Mouse (Mus musculus) bone marrow macrophage, adult 2 months (primary cell): Measurements from ENCODE around the gene Olfr889. TPM values are rescaled to one million over a fixed set of nuclear protein-coding genes. Genes with fewer than 3 reads are reported as not detected.
"Not testable (repeated sequence)": the region's sequence is repeated elsewhere in the genome, so short reads cannot be mapped to it uniquely, and the experiment has no call there.

Experiments
- H3K27ac ChIP-seq: 2 replicates; pipeline ENCODE4 v1.5.1; 2012; ENCODE audit warnings: low read depth, low read length; ENCODE audit not compliant: insufficient read depth
- H3K4me1 ChIP-seq: 2 replicates; pipeline ENCODE4 v1.6.1; 2012; ENCODE audit warnings: low read length; ENCODE audit not compliant: control insufficient read depth, insufficient read depth
- H3K4me3 ChIP-seq: 2 replicates; pipeline ENCODE4 v1.5.1; 2012; ENCODE audit warnings: mild to moderate bottlenecking, low read length, moderate library complexity; ENCODE audit not compliant: insufficient read depth
- CTCF ChIP-seq: IDR thresholded peaks from 2 replicates; pipeline ENCODE4 v1.5.1; 2012; ENCODE audit warnings: low read depth, mild to moderate bottlenecking, low read length, moderate library complexity
- POLR2A ChIP-seq: IDR thresholded peaks from 2 replicates; pipeline ENCODE4 v1.6.1; 2012; ENCODE audit warnings: mild to moderate bottlenecking, low read depth, low read length, borderline replicate concordance
- polyA plus RNA-seq: library from polyadenylated mRNA; stranded (reverse); fragments of >200 nt; gene quantifications from 2 replicates; pipeline ENCODE4 v1.2.4, GENCODE M21; 2012; ENCODE audit not compliant: missing spikeins, insufficient read depth, insufficient read length

Gene Olfr889
- polyA plus RNA-seq, result not detected in 2 replicates

DNA sequence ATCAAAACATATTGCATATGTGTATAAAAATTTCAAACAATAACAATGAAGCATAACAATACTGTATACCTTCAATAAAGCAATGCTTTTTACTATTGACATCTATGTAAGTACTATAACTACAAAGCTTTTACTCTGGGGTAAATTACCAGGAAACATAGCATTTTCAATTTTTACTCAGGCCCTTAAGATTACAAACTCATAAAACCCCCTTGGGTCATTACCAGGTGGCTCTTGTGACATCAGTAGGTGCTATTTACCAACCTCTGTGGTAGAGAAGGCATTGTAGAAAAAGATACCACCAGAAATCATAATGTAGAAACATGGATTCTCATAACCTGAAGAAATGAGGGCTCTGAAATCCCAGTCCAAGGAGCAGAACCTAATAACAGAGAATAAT is at the start of gene Olfr889:
Gene Olfr889 (plus strand): TSS at position 301 of the 400 bp plus-strand sequence.
- Histone ChIP-seq H3K4me3 (no peak within 1 kb of the TSS), H3K27ac (no peak within 1 kb of the TSS), H3K4me1 (no peaks in the 10 kb centered on the region)
- TF ChIP-seq POLR2A (no peak), CTCF (no peak)

- H3K27ac ChIP-seq, result no peak within 1 kb of the TSS
- no peak within 1 kb of the TSS for H3K4me3 ChIP-seq
- H3K4me1 ChIP-seq, result no peaks in the 10 kb centered on the region
- TF ChIP-seq POLR2A (no peak), CTCF (no peak)
Observed at GRCm38 (mm10) chr9:38083772-38084171, 31.2 kb upstream of the Olfr889 start, which contains the start of gene Olfr887. TSS of gene Olfr887 (plus strand) at chr9:38084072.

DNA sequence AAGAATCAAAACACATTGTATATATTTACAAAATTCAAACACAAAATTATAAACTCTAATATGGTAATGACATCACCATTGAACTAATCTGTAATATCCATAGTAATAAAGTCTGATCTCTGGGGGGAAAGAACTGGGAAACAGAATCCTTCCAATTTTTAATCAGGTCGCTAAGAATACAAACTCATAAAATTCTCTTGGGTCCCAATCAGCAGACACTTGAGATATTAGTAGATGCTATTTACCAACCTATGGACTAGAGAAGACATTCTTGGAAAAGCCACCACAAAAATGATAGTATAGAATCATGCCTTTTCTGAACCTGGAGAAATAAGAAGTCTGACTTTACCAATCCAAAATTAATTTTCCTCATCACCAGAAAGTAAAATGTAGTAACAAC is 7.2 kb upstream of the Olfr889 start, which contains the start of gene Olfr888:
Gene Olfr888 (plus strand): TSS at position 301 of the 400 bp plus-strand sequence.
- Histone ChIP-seq H3K4me3 (no peak within 1 kb of the TSS), H3K4me1 (no peaks in the 10 kb centered on the region), H3K27ac (no peak within 1 kb of the TSS)
- TF ChIP-seq POLR2A (no peak), CTCF (no peak)

DNA sequence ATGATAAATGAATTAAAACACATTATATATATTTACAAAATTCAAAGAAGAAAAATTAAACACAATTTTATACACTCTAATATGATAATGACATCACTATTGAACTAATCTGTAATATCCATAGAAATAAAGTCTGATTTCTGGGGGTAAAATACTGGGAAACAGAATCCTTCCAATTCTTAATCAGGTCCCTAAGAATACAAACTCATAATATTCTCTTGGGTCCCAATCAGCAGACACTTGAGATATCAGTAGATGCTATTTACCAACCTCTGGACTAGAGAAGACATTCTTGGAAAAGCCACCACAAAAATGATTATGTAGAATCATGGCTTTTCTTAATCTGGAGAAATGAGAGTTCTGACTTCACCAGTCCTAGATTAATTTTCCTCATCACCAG is 27.2 kb downstream of the Olfr889 start, which contains the start of gene Olfr890:
Gene Olfr890 (plus strand): TSS at position 301 of the 400 bp plus-strand sequence.
- no peaks in the 10 kb centered on the region for H3K4me1 ChIP-seq
- no peak within 1 kb of the TSS for H3K4me3 ChIP-seq
- H3K27ac ChIP-seq, result no peak within 1 kb of the TSS
- TF ChIP-seq CTCF (no peak), POLR2A (no peak)

- not testable (repeated sequence) for H3K4me3 ChIP-seq, H3K4me1 ChIP-seq, H3K27ac ChIP-seq
Observed at GRCm38 (mm10) chr9:38168341-38168740, 53.3 kb downstream of the Olfr889 start.

Other genes with a start within 250 kb of the Olfr889 start
- gene Olfr145, start 218.5 kb upstream of the Olfr889 start, polyA plus RNA-seq, result 0.16 TPM in 1 of 2 replicates, not detected in the other
- not detected in 2 replicates for gene Olfr878, start 197.4 kb upstream of the Olfr889 start, polyA plus RNA-seq
- gene Olfr881, start 123.4 kb upstream of the Olfr889 start, polyA plus RNA-seq, result not detected in 2 replicates
- gene Olfr883, start 89.4 kb upstream of the Olfr889 start, polyA plus RNA-seq, result not detected in 2 replicates
- gene Olfr884, start 68.6 kb upstream of the Olfr889 start, polyA plus RNA-seq, result not detected in 2 replicates
- not detected in 2 replicates for gene Olfr885, start 53.9 kb upstream of the Olfr889 start, polyA plus RNA-seq
- gene Olfr887, start 31.1 kb upstream of the Olfr889 start, polyA plus RNA-seq, result not detected in 2 replicates
- not detected in 2 replicates for gene Olfr888, start 7.1 kb upstream of the Olfr889 start, polyA plus RNA-seq
- gene Olfr890, start 27.3 kb downstream of the Olfr889 start, polyA plus RNA-seq, result not detected in 2 replicates
- not detected in 2 replicates for gene Olfr891, start 65.6 kb downstream of the Olfr889 start, polyA plus RNA-seq
- not detected in 2 replicates for gene Olfr893, start 93.2 kb downstream of the Olfr889 start, polyA plus RNA-seq
- not detected in 2 replicates for gene Olfr894, start 102.9 kb downstream of the Olfr889 start, polyA plus RNA-seq
- not detected in 2 replicates for gene Olfr143, start 137.6 kb downstream of the Olfr889 start, polyA plus RNA-seq
- gene Olfr895, start 152.7 kb downstream of the Olfr889 start, polyA plus RNA-seq, result not detected in 2 replicates
- not detected in 2 replicates for gene Olfr896-ps1, start 175.9 kb downstream of the Olfr889 start, polyA plus RNA-seq
- not detected in 2 replicates for gene Olfr25, start 213.9 kb downstream of the Olfr889 start, polyA plus RNA-seq
- gene Olfr898, start 233.2 kb downstream of the Olfr889 start, polyA plus RNA-seq, result not detected in 2 replicates